Mouse (Mus musculus) hindbrain, embryonic 15.5 days (tissue): ENCODE measurements at regions not wholly inside any gene's neighbourhood (a gene's known extent, or its start where the extent isn't known, plus 50 kb on each side); places are given as distances from the start of the nearest gene placed in this dataset.

Experiments
- ATAC-seq: fragments of 200-750 bp; cut with Nextera tagmentation; 2 replicates; pipeline ENCODE4 v1.8.0; 2017; ENCODE audit warnings: low read depth, moderate number of reproducible peaks, moderate TSS enrichment; ENCODE audit not compliant: low FRiP score
- H3K27ac ChIP-seq: fragments of 300-500 bp; sonication (generic); replicated peaks from 2 replicates; pipeline ENCODE4 v1.5.1; 2015; ENCODE audit warnings: mild to moderate bottlenecking, inconsistent platforms
- H3K27me3 ChIP-seq: fragments of 300-500 bp; sonication (generic); 2 replicates; pipeline ENCODE4 v1.6.1; 2015; ENCODE audit warnings: control low read depth, inconsistent platforms
- H3K36me3 ChIP-seq: fragments of 300-500 bp; sonication (generic); 2 replicates; pipeline ENCODE4 v1.6.1; 2015; ENCODE audit warnings: control low read depth, inconsistent platforms
- H3K4me1 ChIP-seq: fragments of 300-500 bp; sonication (generic); replicated peaks from 2 replicates; pipeline ENCODE4 v1.6.1; 2015; ENCODE audit warnings: control low read depth, inconsistent platforms
- H3K4me2 ChIP-seq: fragments of 300-500 bp; sonication (generic); 2 replicates; pipeline ENCODE4 v1.6.1; 2015; ENCODE audit warnings: moderate library complexity, mild to moderate bottlenecking, inconsistent platforms
- H3K4me3 ChIP-seq: fragments of 300-500 bp; sonication (generic); 2 replicates; pipeline ENCODE4 v1.5.1; 2015; ENCODE audit warnings: mild to moderate bottlenecking, inconsistent platforms
- H3K9ac ChIP-seq: fragments of 300-500 bp; sonication (generic); 2 replicates; pipeline ENCODE4 v1.6.1; 2015; ENCODE audit warnings: inconsistent platforms
- H3K9me3 ChIP-seq: fragments of 300-500 bp; sonication (generic); 2 replicates; pipeline ENCODE4 v1.6.1; 2016; ENCODE audit warnings: control low read depth, inconsistent platforms
- WGBS: fragments of 180-500 bp; shearing (Covaris S2); methylation state at CpG from one replicate; pipeline ENCODE4 v1.1.7; 2015; 5-methylcytosine and 5-hydroxymethylcytosine counted together

- Histone ChIP-seq H3K27me3 (no peaks in the 10 kb centered on the region), H3K4me3 (no peak overlapping the region), H3K4me2 (no peak overlapping the region), H3K9me3 (no peaks in the 10 kb centered on the region), H3K4me1 (no peaks in the 10 kb centered on the region), H3K27ac (no peak overlapping the region), H3K36me3 (no peaks in the 10 kb centered on the region), H3K9ac (no peak overlapping the region)
- 95% methylated on average over 7 of the region's 7 CpGs for WGBS
- ATAC-seq, result no peak
Measured at GRCm38 (mm10) chr12:70710311-70710710, 115.0 kb upstream of the Frmd6 start.

GRCm38 (mm10) chr12:70711030-70711429 lies 114.3 kb upstream of the Frmd6 start:
- Histone ChIP-seq H3K9ac (no peak overlapping the region), H3K4me2 (no peak overlapping the region), H3K27me3 (no peaks in the 10 kb centered on the region), H3K4me1 (no peaks in the 10 kb centered on the region), H3K27ac (no peak overlapping the region), H3K9me3 (no peaks in the 10 kb centered on the region), H3K4me3 (no peak overlapping the region), H3K36me3 (no peaks in the 10 kb centered on the region)
- 53% methylated on average over 5 of the region's 5 CpGs for WGBS
- ATAC-seq, result no peak

- Histone ChIP-seq H3K9me3 (no peaks in the 10 kb centered on the region), H3K4me1 (no peaks in the 10 kb centered on the region), H3K27ac (no peak overlapping the region), H3K4me3 (no peak overlapping the region), H3K4me2 (no peak overlapping the region), H3K27me3 (no peaks in the 10 kb centered on the region), H3K36me3 (no peaks in the 10 kb centered on the region), H3K9ac (no peak overlapping the region)
- ATAC-seq, result no peak
- 63% methylated on average over 5 of the region's 5 CpGs for WGBS
Measured at GRCm38 (mm10) chr12:70712322-70713024, 112.8 kb upstream of the Frmd6 start.

- no peak overlapping the region for H3K27ac ChIP-seq
- H3K4me1 ChIP-seq, result no peaks in the 10 kb centered on the region
- no peak overlapping the region for H3K9ac ChIP-seq
- WGBS, result 69% methylated on average over 18 of the region's 18 CpGs
- no peak overlapping the region for H3K4me3 ChIP-seq
- ATAC-seq, result no peak
- no peaks in the 10 kb centered on the region for H3K9me3 ChIP-seq
- H3K36me3 ChIP-seq, result no peaks in the 10 kb centered on the region
- no peaks in the 10 kb centered on the region for H3K27me3 ChIP-seq
- no peak overlapping the region for H3K4me2 ChIP-seq
Measured at GRCm38 (mm10) chr12:70713499-70714280, 111.6 kb upstream of the Frmd6 start.

- H3K4me2 ChIP-seq, result no peak overlapping the region
- H3K36me3 ChIP-seq, result no peaks in the 10 kb centered on the region
- no peaks in the 10 kb centered on the region for H3K27me3 ChIP-seq
- no peak for ATAC-seq
- no peak overlapping the region for H3K4me3 ChIP-seq
- no peaks in the 10 kb centered on the region; the same call in 1 of the 2 replicates for H3K4me1 ChIP-seq
- WGBS, result 42% methylated on average over 11 of the region's 11 CpGs
- H3K9ac ChIP-seq, result no peak overlapping the region
- H3K27ac ChIP-seq, result no peak overlapping the region
- no peaks in the 10 kb centered on the region for H3K9me3 ChIP-seq
Measured at GRCm38 (mm10) chr12:70714281-70714679, 111.0 kb upstream of the Frmd6 start.

- Histone ChIP-seq H3K9ac (no peak overlapping the region), H3K36me3 (no peaks in the 10 kb centered on the region), H3K4me1 (no peaks in the 10 kb centered on the region; the same call in 1 of the 2 replicates), H3K27ac (no peak overlapping the region), H3K4me2 (no peak overlapping the region), H3K4me3 (no peak overlapping the region), H3K27me3 (no peaks in the 10 kb centered on the region), H3K9me3 (no peaks in the 10 kb centered on the region)
- WGBS, result 96% methylated on average over 2 of the region's 2 CpGs
- ATAC-seq, result no peak
Measured at GRCm38 (mm10) chr12:70715836-70716235, 109.5 kb upstream of the Frmd6 start.

- WGBS, result 49% methylated on average over 1 of the region's 1 CpGs
- no peak overlapping the region for H3K4me3 ChIP-seq
- no peak for ATAC-seq
- no peaks in the 10 kb centered on the region for H3K27me3 ChIP-seq
- H3K4me1 ChIP-seq, result no peaks in the 10 kb centered on the region; the same call in 1 of the 2 replicates
- H3K36me3 ChIP-seq, result no peaks in the 10 kb centered on the region
- no peaks in the 10 kb centered on the region for H3K9me3 ChIP-seq
- no peak overlapping the region for H3K4me2 ChIP-seq
- H3K9ac ChIP-seq, result no peak overlapping the region
- H3K27ac ChIP-seq, result no peak overlapping the region
Measured at GRCm38 (mm10) chr12:70718602-70719001, 106.7 kb upstream of the Frmd6 start.

- ATAC-seq, result no peak
- no peaks in the 10 kb centered on the region for H3K9me3 ChIP-seq
- H3K4me2 ChIP-seq, result no peak overlapping the region
- no peaks in the 10 kb centered on the region for H3K36me3 ChIP-seq
- no peaks in the 10 kb centered on the region for H3K27me3 ChIP-seq
- no peak overlapping the region for H3K4me3 ChIP-seq
- no peak overlapping the region for H3K9ac ChIP-seq
- H3K4me1 ChIP-seq, result no peaks in the 10 kb centered on the region; the same call in 1 of the 2 replicates
- no peak overlapping the region for H3K27ac ChIP-seq
- WGBS, result 65% methylated on average over 4 of the region's 4 CpGs
Measured at GRCm38 (mm10) chr12:70719255-70719654, 106.1 kb upstream of the Frmd6 start.

- WGBS, result 89% methylated on average over 12 of the region's 12 CpGs
- H3K4me2 ChIP-seq, result no peak overlapping the region
- no peak for ATAC-seq
- H3K4me3 ChIP-seq, result no peak overlapping the region
- H3K9me3 ChIP-seq, result no peaks in the 10 kb centered on the region
- H3K27ac ChIP-seq, result no peak overlapping the region
- H3K4me1 ChIP-seq, result no peaks in the 10 kb centered on the region; the same call in 1 of the 2 replicates
- H3K27me3 ChIP-seq, result no peaks in the 10 kb centered on the region
- no peak overlapping the region for H3K9ac ChIP-seq
- no peaks in the 10 kb centered on the region for H3K36me3 ChIP-seq
Measured at GRCm38 (mm10) chr12:70720178-70720894, 105.0 kb upstream of the Frmd6 start.

- H3K27me3 ChIP-seq, result no peaks in the 10 kb centered on the region
- no peaks in the 10 kb centered on the region for H3K36me3 ChIP-seq
- no peak overlapping the region for H3K4me3 ChIP-seq
- WGBS, result 96% methylated on average over 1 of the region's 1 CpGs
- no peak for ATAC-seq
- no peak overlapping the region for H3K27ac ChIP-seq
- no peaks in the 10 kb centered on the region for H3K9me3 ChIP-seq
- H3K9ac ChIP-seq, result no peak overlapping the region
- H3K4me1 ChIP-seq, result no peaks in the 10 kb centered on the region
- H3K4me2 ChIP-seq, result no peak overlapping the region
Measured at GRCm38 (mm10) chr12:70725326-70725725, 100.0 kb upstream of the Frmd6 start.

- H3K36me3 ChIP-seq, result no peaks in the 10 kb centered on the region
- no peak overlapping the region for H3K4me2 ChIP-seq
- no peak overlapping the region for H3K4me3 ChIP-seq
- 71% methylated on average over 10 of the region's 10 CpGs for WGBS
- no peaks in the 10 kb centered on the region for H3K4me1 ChIP-seq
- no peaks in the 10 kb centered on the region for H3K27me3 ChIP-seq
- no peak overlapping the region for H3K9ac ChIP-seq
- no peak for ATAC-seq
- H3K27ac ChIP-seq, result no peak overlapping the region
- H3K9me3 ChIP-seq, result no peaks in the 10 kb centered on the region
Measured at GRCm38 (mm10) chr12:70727496-70728259, 97.6 kb upstream of the Frmd6 start.
